Mouse (Mus musculus) lung, postnatal 0 days (tissue): ENCODE results near the gene Vps13c. TPM values are rescaled to one million over a fixed set of nuclear protein-coding genes. Genes with fewer than 3 reads are reported as not detected.

Experiments
- ATAC-seq: fragments of 200-750 bp; cut with Nextera tagmentation; 2 replicates; pipeline ENCODE4 v1.8.0; 2017; ENCODE audit warnings: moderate library complexity
- DNase-seq: peaks from one replicate; pipeline ENCODE4 v3.0.0-alpha.2; 2016; ENCODE audit warnings: low spot score
- H3K27ac ChIP-seq: fragments of 300-500 bp; sonication (generic); 2 replicates; pipeline ENCODE4 v1.5.1; 2014; ENCODE audit warnings: antibody characterized with exemption, mild to moderate bottlenecking, low read length, mixed read lengths
- H3K27me3 ChIP-seq: fragments of 300-500 bp; sonication (generic); replicated peaks from 2 replicates; pipeline ENCODE4 v1.6.1; 2014; ENCODE audit warnings: low read length, mixed read lengths; ENCODE audit not compliant: insufficient read depth
- H3K36me3 ChIP-seq: fragments of 300-500 bp; sonication (generic); 2 replicates; pipeline ENCODE4 v1.6.1; 2014; ENCODE audit warnings: low read length, mixed read lengths; ENCODE audit not compliant: insufficient read depth
- H3K4me1 ChIP-seq: fragments of 300-500 bp; sonication (generic); 2 replicates; pipeline ENCODE4 v1.6.1; 2014; ENCODE audit warnings: antibody characterized with exemption, low read depth, low read length, mixed read lengths; ENCODE audit not compliant: insufficient read depth
- H3K4me2 ChIP-seq: fragments of 300-500 bp; sonication (generic); replicated peaks from 2 replicates; pipeline ENCODE4 v1.6.1; 2014; ENCODE audit warnings: low read depth, mild to moderate bottlenecking, low read length, moderate library complexity, mixed read lengths
- H3K4me3 ChIP-seq: fragments of 300-500 bp; sonication (generic); 2 replicates; pipeline ENCODE4 v1.5.1; 2014; ENCODE audit warnings: low read depth, low read length
- H3K9ac ChIP-seq: fragments of 300-500 bp; sonication (generic); replicated peaks from 2 replicates; pipeline ENCODE4 v1.6.1; 2014; ENCODE audit warnings: low read depth, mild to moderate bottlenecking
- H3K9me3 ChIP-seq: fragments of 300-500 bp; sonication (generic); 2 replicates; pipeline ENCODE4 v1.6.1; 2016; ENCODE audit warnings: low read length, mixed read lengths
- CTCF ChIP-seq: IDR thresholded peaks from 2 replicates; pipeline ENCODE4 v1.5.1; 2016; ENCODE audit warnings: antibody characterized with exemption, mild to moderate bottlenecking
- EP300 ChIP-seq: IDR thresholded peaks from 2 replicates; pipeline ENCODE4 v1.6.1; 2016; ENCODE audit warnings: antibody characterized with exemption, mild to moderate bottlenecking, control low read depth
- WGBS: fragments of 180-500 bp; shearing (Covaris S2); extraction: QIAGEN DNeasy Blood & Tissue Kit; methylation state at CpG from one replicate; pipeline ENCODE4 v1.1.7; 2014; 5-methylcytosine and 5-hydroxymethylcytosine counted together
- polyA plus RNA-seq: library from polyadenylated mRNA; unstranded; fragments of >200 nt; fragmentation: Nextera tagmentation; extraction: Ambion mirVana; gene quantifications from 2 replicates; pipeline ENCODE4 v1.2.1, GENCODE M21; 2015

The Vps13c gene
- polyA plus RNA-seq, 1 experiment from 2014 or later = 6.9 TPM

DNA sequence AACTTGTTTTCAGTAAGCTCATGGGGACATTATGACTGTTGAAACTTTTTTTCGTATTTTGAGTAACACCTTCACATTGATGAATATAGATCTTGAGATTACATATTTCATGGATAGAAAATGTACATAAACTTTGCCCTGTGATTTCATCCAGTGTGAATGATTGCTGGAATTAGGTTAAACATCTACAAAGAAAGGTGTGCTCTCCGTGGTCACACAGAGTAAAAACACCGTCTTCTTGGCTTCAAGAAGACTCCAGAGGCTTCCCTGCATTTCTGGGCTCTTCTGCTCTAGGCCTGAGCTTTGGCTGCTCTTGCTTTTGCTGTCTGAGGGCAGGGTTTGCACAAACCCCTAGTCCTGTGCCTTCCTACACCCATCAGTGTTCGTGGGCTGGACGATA lies 121.8 kb downstream of the Vps13c start:
- no peak for ATAC-seq
- H3K36me3 ChIP-seq = peaks cover 22% of the 10 kb centered on the region
- no peaks in the 10 kb centered on the region for H3K4me1 ChIP-seq
- H3K27ac ChIP-seq = no peak overlapping the region
- no peak overlapping the region for H3K4me3 ChIP-seq
- H3K9ac ChIP-seq = no peak overlapping the region
- no peak overlapping the region for H3K4me2 ChIP-seq
- TF ChIP-seq CTCF (no peak), EP300 (no peak)
- H3K9me3 ChIP-seq = no peaks in the 10 kb centered on the region
- DNase-seq = no peak
- H3K27me3 ChIP-seq = no peaks in the 10 kb centered on the region
- whole genome bisulfite sequencing = 96% methylated on average over 5 of the region's 5 CpGs

DNA sequence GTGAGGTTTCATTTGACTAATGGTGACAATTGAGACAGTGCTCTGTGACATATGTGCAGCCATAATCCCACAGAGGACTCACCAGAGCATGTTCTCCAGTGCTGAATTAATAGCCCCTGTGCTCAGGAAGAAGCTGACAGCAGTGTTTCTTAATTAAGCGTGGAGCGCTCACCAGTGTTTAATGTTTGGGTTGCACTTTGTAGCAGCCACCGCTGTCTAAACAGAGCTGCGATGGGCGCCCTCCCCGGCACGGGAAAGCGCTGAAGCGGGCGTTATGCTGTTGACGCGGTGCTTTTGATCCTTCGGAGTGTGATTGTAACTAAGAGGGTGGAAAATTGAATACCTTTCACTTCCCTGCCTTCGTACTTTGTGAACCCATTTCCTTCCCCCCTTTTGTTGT lies 125.7 kb downstream of the Vps13c start:
- Histone ChIP-seq H3K36me3 (peaks cover 19% of the 10 kb centered on the region), H3K4me1 (no peaks in the 10 kb centered on the region)
- TF ChIP-seq CTCF (no peak), EP300 (no peak)

DNA sequence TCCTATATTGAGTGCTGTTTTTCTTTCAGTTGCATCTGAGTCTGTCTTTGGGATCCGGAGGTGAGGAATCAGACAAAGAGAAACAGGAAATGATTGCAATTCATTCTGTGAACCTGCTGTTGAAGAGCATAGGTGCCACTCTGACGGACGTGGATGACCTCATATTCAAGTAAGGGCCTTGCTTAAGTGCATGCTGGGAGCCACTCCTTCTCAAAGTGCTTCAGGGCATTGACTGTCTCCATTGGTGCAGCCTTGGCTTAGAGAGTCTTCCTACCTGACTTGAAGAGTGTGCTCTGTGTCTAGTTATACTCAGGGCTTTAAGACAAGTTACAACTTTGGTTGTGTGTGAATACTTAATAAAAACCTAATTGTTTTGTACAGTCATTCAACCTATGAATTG lies 126.8 kb downstream of the Vps13c start:
- ATAC-seq = peak; percentile 79
- Histone ChIP-seq H3K4me1 (no peaks in the 10 kb centered on the region), H3K36me3 (peaks cover 17% of the 10 kb centered on the region), H3K9ac (no peak overlapping the region), H3K27ac (no peak overlapping the region), H3K4me3 (no peak overlapping the region), H3K9me3 (no peaks in the 10 kb centered on the region), H3K4me2 (no peak overlapping the region), H3K27me3 (no peaks in the 10 kb centered on the region)
- TF ChIP-seq CTCF (no peak), EP300 (no peak)
- WGBS = 44% methylated on average over 3 of the region's 3 CpGs
- peak; percentile 55 for DNase-seq

More for the DNA sequence above, 125.7 kb downstream of the Vps13c start:
- DNase-seq (no peak), ATAC-seq (no peak)
- no peaks in the 10 kb centered on the region for H3K27me3 ChIP-seq
- no peak overlapping the region for H3K9ac ChIP-seq
- no peaks in the 10 kb centered on the region for H3K9me3 ChIP-seq
- no peak overlapping the region for H3K27ac ChIP-seq
- no peak overlapping the region for H3K4me2 ChIP-seq
- no peak overlapping the region for H3K4me3 ChIP-seq
- 52% methylated on average over 14 of the region's 14 CpGs for WGBS

DNA sequence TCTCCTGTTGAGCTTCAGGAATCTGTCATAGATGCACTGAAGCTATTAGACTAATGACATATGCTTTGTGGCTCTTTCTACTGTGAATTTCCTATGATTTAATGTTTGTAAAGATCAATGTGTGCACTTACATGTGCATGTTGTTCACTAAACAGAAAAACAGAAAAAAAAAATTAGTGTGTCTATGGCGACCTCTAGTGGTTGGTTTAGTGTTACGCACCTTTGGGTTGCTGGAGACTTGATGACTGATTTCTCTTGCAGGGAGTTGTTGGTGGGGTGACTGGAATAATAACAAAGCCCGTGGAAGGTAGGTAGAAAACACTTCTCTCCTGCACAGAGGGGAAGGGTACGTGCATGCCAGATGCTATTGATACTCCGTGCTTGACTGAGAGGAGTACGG lies 133.3 kb downstream of the Vps13c start:
- no peak for ATAC-seq
- Histone ChIP-seq H3K4me3 (no peak overlapping the region), H3K27ac (no peak overlapping the region), H3K36me3 (peaks cover 7% of the 10 kb centered on the region; the same call in 1 of the 2 replicates), H3K4me1 (no peaks in the 10 kb centered on the region), H3K4me2 (no peak overlapping the region), H3K9me3 (no peaks in the 10 kb centered on the region), H3K9ac (no peak overlapping the region), H3K27me3 (no peaks in the 10 kb centered on the region)
- DNase-seq = peak; percentile 60
- TF ChIP-seq CTCF = peak; percentile 74
- no peak for TF ChIP-seq EP300
- 41% methylated on average over 6 of the region's 6 CpGs for WGBS

DNA sequence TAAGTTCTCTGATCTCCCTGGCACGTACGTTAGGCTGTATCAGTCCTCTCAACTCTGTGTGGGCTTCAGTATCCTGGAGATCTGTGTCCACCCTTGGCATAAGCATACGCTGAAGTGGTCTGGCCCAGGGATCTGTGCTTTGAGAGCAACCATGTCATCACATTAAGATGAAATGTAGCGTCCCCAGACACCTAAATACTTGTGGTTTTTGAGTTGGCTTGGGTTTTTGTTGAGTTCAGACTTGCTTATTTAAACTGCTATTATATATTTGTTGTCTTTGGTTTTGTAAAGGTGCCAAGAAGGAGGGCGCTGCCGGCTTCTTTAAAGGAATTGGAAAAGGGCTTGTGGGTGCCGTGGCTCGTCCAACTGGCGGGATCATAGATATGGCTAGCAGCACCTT lies 135.3 kb downstream of the Vps13c start:
- no peak overlapping the region for H3K4me3 ChIP-seq
- H3K27ac ChIP-seq = no peak overlapping the region
- TF ChIP-seq CTCF (no peak), EP300 (no peak)
- no peaks in the 10 kb centered on the region for H3K27me3 ChIP-seq
- H3K4me2 ChIP-seq = no peak overlapping the region
- H3K4me1 ChIP-seq = no peaks in the 10 kb centered on the region
- DNase-seq (no peak), ATAC-seq (no peak)
- WGBS = 89% methylated on average over 9 of the region's 9 CpGs
- no peaks in the 10 kb centered on the region for H3K9me3 ChIP-seq
- peaks cover 6% of the 10 kb centered on the region; the same call in 1 of the 2 replicates for H3K36me3 ChIP-seq
- no peak overlapping the region for H3K9ac ChIP-seq

DNA sequence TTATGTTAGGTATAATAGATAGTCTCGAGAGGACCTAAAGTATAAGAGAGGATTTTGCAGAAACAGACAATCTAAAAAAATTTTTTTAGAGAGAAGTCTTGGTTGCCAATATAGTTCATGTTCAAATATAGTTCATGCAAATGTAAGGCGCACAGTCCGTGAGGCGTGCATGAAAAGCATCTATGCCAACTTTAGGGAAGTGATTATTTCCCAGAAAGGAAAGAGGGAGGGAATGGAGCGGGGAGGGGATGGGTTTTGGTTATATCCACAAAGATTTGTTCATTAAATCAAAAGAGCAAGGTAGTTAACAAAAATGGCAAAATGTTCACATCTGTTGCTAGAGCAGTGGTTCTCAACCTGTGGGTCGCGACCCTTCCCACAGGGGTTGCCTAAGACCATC lies 166.4 kb downstream of the Vps13c start:
- no peak for ATAC-seq
- Histone ChIP-seq H3K36me3 (no peaks in the 10 kb centered on the region), H3K27ac (no peak overlapping the region), H3K4me3 (no peak overlapping the region), H3K9ac (no peak overlapping the region), H3K9me3 (no peaks in the 10 kb centered on the region), H3K4me2 (no peak overlapping the region), H3K27me3 (no peaks in the 10 kb centered on the region), H3K4me1 (no peaks in the 10 kb centered on the region)
- DNase-seq = no peak
- 92% methylated on average over 7 of the region's 7 CpGs for WGBS
- no peak for TF ChIP-seq EP300
- TF ChIP-seq CTCF = no peak

DNA sequence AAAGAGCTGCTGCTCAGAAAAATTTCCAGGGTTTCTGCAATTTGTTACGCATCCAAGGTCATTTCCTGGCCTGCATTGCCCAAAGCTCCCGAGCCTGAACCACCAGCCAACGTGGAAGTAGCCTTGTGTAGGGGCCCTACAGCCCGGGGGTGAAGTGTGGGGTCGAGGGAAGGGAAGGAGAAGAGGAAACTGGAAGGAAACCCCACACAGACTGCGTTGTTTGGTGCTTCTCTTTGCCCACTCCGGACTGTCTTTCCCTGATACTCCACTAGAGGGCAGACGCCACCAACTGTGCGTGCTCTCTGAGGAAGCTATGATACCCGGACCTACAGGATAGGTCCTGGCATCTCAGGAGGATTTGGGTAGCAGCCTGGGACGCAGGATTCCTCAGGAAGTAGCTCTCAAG lies 174.8 kb downstream of the Vps13c start:
- H3K27ac ChIP-seq = no peak overlapping the region
- no peaks in the 10 kb centered on the region for H3K27me3 ChIP-seq
- no peak for TF ChIP-seq EP300
- peak; percentile 97 for TF ChIP-seq CTCF
- no peaks in the 10 kb centered on the region for H3K9me3 ChIP-seq
- no peaks in the 10 kb centered on the region for H3K36me3 ChIP-seq
- H3K4me2 ChIP-seq = no peak overlapping the region
- no peak for ATAC-seq
- peak; percentile 63 for DNase-seq
- 6% methylated on average over 11 of the region's 11 CpGs for WGBS
- no peaks in the 10 kb centered on the region for H3K4me1 ChIP-seq
- no peak overlapping the region for H3K9ac ChIP-seq
- H3K4me3 ChIP-seq = no peak overlapping the region
